Mouse (Mus musculus): Measurements from ENCODE around the gene Hsd11b1. TPM values are rescaled to one million over a fixed set of nuclear protein-coding genes. Genes with fewer than 3 reads are reported as not detected.

The Hsd11b1 gene
- total RNA-seq, 4 experiments from 2014 or later, result 3.6 to 7.9 (median 4.7) TPM

GRCm38 (mm10) chr1:193203821-193204220 is 60.1 kb downstream of the Hsd11b1 start:
- DNase-seq (ENCODE audit: low spot score in 2 of 2), result no peak

- DNase-seq (ENCODE audit: low spot score in 2 of 2), result no peak
These were observed 62.5 kb downstream of the Hsd11b1 start, which contains the start of gene Traf3ip3 for GRCm38 (mm10) chr1:193201383-193201778. Traf3ip3 (minus strand) TSS chr1:193201703.

GRCm38 (mm10) chr1:193200640-193201382 is 63.1 kb downstream of the Hsd11b1 start:
- no peak for DNase-seq (ENCODE audit: low spot score in 2 of 2)

- DNase-seq (ENCODE audit: low spot score in 2 of 2), result no peak
These were observed 65.6 kb downstream of the Hsd11b1 start for GRCm38 (mm10) chr1:193198312-193198711.

GRCm38 (mm10) chr1:193197494-193198205 is 66.2 kb downstream of the Hsd11b1 start:
- peak; percentile 18 to 41 for DNase-seq (ENCODE audit: low spot score in 2 of 2)

GRCm38 (mm10) chr1:193195169-193195810 is 68.6 kb downstream of the Hsd11b1 start:
- no peak for DNase-seq (ENCODE audit: low spot score in 2 of 2)

GRCm38 (mm10) chr1:193194416-193195140 is 69.3 kb downstream of the Hsd11b1 start:
- no peak for DNase-seq (ENCODE audit: low spot score in 2 of 2)

GRCm38 (mm10) chr1:193191675-193192283 is 72.1 kb downstream of the Hsd11b1 start:
- DNase-seq (ENCODE audit: low spot score in 2 of 2), result no peak

GRCm38 (mm10) chr1:193189771-193190170 is 74.1 kb downstream of the Hsd11b1 start:
- DNase-seq (ENCODE audit: low spot score in 2 of 2), result no peak

GRCm38 (mm10) chr1:193189151-193189621 is 74.7 kb downstream of the Hsd11b1 start:
- peak; percentile 57 to 71 for DNase-seq (ENCODE audit: low spot score in 2 of 2)

GRCm38 (mm10) chr1:193188257-193188656 is 75.6 kb downstream of the Hsd11b1 start:
- no peak for DNase-seq (ENCODE audit: low spot score in 2 of 2)

GRCm38 (mm10) chr1:193181104-193181503 is 82.8 kb downstream of the Hsd11b1 start:
- DNase-seq (ENCODE audit: low spot score in 2 of 2), result no peak

- DNase-seq (ENCODE audit: low spot score in 2 of 2), result no peak
These were observed 89.6 kb downstream of the Hsd11b1 start for GRCm38 (mm10) chr1:193174143-193174733.

GRCm38 (mm10) chr1:193173810-193174129 is 90.1 kb downstream of the Hsd11b1 start:
- DNase-seq (ENCODE audit: low spot score in 2 of 2), result no peak

- peak; percentile 89 to 93 for DNase-seq (ENCODE audit: low spot score in 2 of 2)
These were observed 90.7 kb downstream of the Hsd11b1 start for GRCm38 (mm10) chr1:193172991-193173809.

Other genes starting within 250 kb of the Hsd11b1 start
- under 1 TPM; 0.07 to 0.22 (median 0.11) TPM for gene Syt14, start 228.3 kb downstream of the Hsd11b1 start, total RNA-seq (2022)
- gene Diexf, start 133.8 kb downstream of the Hsd11b1 start, total RNA-seq (2022), result 10 to 100 TPM in 1 of 4 experiments, 1 to 10 TPM in 3; 6.6 to 10.2 (median 8.1) TPM
- gene Irf6, start 111.0 kb downstream of the Hsd11b1 start, total RNA-seq (2022), result 1 to 10 TPM in 1 of 4 experiments, under 1 TPM in 3; 0.44 to 1.1 (median 0.63) TPM
- 1 to 10 TPM; 2.6 to 4.8 (median 3.0) TPM for gene A130010J15Rik, start 96.0 kb downstream of the Hsd11b1 start, total RNA-seq (2022)
- 1 to 10 TPM in 1 of 4 experiments, under 1 TPM in 3; 0.48 to 2.0 (median 0.74) TPM for gene Traf3ip3, start 62.4 kb downstream of the Hsd11b1 start, total RNA-seq (2022)
- gene Lamb3, start 56.4 kb downstream of the Hsd11b1 start, total RNA-seq (2022), result 1 to 10 TPM; 2.1 to 5.0 (median 2.5) TPM
- 10 to 100 TPM; 14.5 to 30.2 (median 27.6) TPM for gene G0s2, start 9.1 kb upstream of the Hsd11b1 start, total RNA-seq (2022)
- gene Camk1g, start 106.2 kb upstream of the Hsd11b1 start, total RNA-seq (2022), result under 1 TPM in 2 of 4 experiments, not detected in 2; 0.19 to 0.27 TPM